Mouse (Mus musculus) right cerebral cortex, adult 18-20 months (tissue): ENCODE data around the gene Gm8068.
"Not testable (repeated sequence)": the region's sequence is repeated elsewhere in the genome, so short reads cannot be mapped to it uniquely, and the experiment has no call there.

Experiments
- DNase-seq: peaks from one replicate; pipeline ENCODE4 v3.0.0; 2022; ENCODE audit warnings: mixed read lengths

Gm8068 gene

GRCm38 (mm10) chr14:41701785-41702184, at the start of gene Gm8068:
TSS of gene Gm8068 (minus strand) at chr14:41701885.
- DNase-seq = not testable (repeated sequence)

- DNase-seq = not testable (repeated sequence)
Observed at GRCm38 (mm10) chr14:41750514-41750913, 48.8 kb upstream of the Gm8068 start, which contains the start of gene Gm7929. TSS of gene Gm7929 (minus strand) at chr14:41750614.

GRCm38 (mm10) chr14:41723437-41723836, 21.8 kb upstream of the Gm8068 start:
- DNase-seq = not testable (repeated sequence)

DNA sequence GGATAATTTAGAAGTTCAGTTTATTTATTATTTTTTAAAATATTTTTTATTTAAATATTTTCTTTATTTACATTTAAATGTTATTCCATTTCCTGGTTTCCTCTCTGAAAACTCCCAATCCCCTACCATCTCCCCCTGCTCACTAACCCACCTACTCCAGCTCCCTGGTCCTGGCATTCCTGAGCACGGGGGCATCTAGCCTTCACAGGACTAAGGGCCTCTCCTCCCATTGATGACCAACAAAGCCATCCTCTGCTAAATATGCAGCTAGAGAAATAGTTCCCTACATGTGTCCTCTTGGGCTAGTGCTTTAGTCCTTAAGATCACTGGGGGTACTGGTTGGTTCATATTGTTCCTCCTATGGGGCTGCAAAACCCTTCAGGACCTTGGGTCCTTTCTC, 15.5 kb upstream of the Gm8068 start:
- not testable (repeated sequence) for DNase-seq

DNA sequence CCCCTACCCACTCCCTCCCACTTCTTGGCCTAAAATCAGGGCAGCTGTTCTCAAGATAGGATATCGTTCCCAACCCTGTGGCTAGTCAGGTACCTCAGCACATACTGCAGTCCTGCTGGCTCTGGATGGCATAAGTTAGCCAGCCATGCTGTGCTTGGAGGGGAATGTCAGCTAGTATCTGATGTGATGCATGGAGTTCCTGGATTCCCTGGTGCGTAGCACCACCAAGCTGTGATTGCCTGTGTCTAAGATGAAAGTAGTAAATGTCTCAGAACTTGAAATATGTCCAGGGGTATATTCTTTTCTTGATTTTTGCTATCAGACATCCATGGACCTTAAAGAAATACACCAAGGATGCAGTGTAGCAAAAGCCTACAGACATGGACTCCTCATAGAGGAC, 53.5 kb downstream of the Gm8068 start:
- peak; percentile 21 for DNase-seq
